Mouse (Mus musculus) C2C12 (cell line): ENCODE results near the gene Adamts1. TPM values are rescaled to one million over a fixed set of nuclear protein-coding genes. Genes with fewer than 3 reads are reported as not detected.

Experiments used
- H3K27me3 ChIP-seq: one replicate; pipeline ENCODE4 v1.6.1; 2011; ENCODE audit not compliant: control insufficient read depth, insufficient read depth, insufficient read length
- H3K36me3 ChIP-seq: one replicate; pipeline ENCODE4 v1.6.1; 2011; ENCODE audit not compliant: control insufficient read depth, insufficient read depth
- H3K4me3 ChIP-seq: one replicate; pipeline ENCODE4 v1.5.1; 2011; ENCODE audit warnings: mild to moderate bottlenecking, control low read depth; ENCODE audit not compliant: poor library complexity, insufficient read depth, severe bottlenecking
- H3K79me2 ChIP-seq: one replicate; pipeline ENCODE4 v1.6.1; 2011; ENCODE audit not compliant: control insufficient read depth, insufficient read depth
- H3K79me3 ChIP-seq: one replicate; pipeline ENCODE4 v1.6.1; 2011; ENCODE audit warnings: low read depth, control low read depth
- H3ac ChIP-seq: one replicate; pipeline ENCODE3; 2011; ENCODE audit warnings: low read depth; ENCODE audit not compliant: control insufficient read depth, insufficient read length
- CEBPB ChIP-seq: IDR thresholded peaks from one replicate; pipeline ENCODE4 v1.6.1; 2011; ENCODE audit warnings: low read depth, mild to moderate bottlenecking, control low read depth, moderate library complexity
- CTCF ChIP-seq: IDR thresholded peaks from one replicate; pipeline ENCODE4 v1.5.1; 2011; ENCODE audit not compliant: control insufficient read depth, insufficient read depth, insufficient read length
- FOSL1 ChIP-seq: IDR thresholded peaks from one replicate; pipeline ENCODE4 v1.8.0; 2011; ENCODE audit warnings: mild to moderate bottlenecking, low read length; ENCODE audit not compliant: poor library complexity, insufficient read depth, severe bottlenecking
- MAX ChIP-seq: IDR thresholded peaks from one replicate; pipeline ENCODE4 v1.6.1; 2011; ENCODE audit warnings: mild to moderate bottlenecking, control low read depth
- MYOD1 ChIP-seq: IDR thresholded peaks from one replicate; pipeline ENCODE4 v1.6.1; 2011; ENCODE audit warnings: low read depth; ENCODE audit not compliant: control insufficient read depth, insufficient read length
- MYOG ChIP-seq: IDR thresholded peaks from one replicate; pipeline ENCODE4 v1.6.1; 2011; ENCODE audit not compliant: control insufficient read depth, insufficient read length; ENCODE audit errors: extremely low read depth
- USF1 ChIP-seq: IDR thresholded peaks from one replicate; pipeline ENCODE4 v1.6.1; 2011; ENCODE audit warnings: low read depth, mild to moderate bottlenecking, control low read depth, moderate library complexity
- long read RNA-seq, 2 experiments: library from polyadenylated mRNA; unstranded; transcript quantifications; one replicate each; pipeline ENCODE4 v2.0.0; 2019 to 2020
- polyA plus RNA-seq: library from polyadenylated mRNA; unstranded; fragments of >200 nt; fragmentation: generic; extraction: Trizol; gene quantifications from one replicate; pipeline ENCODE4 v1.2.1, GENCODE M21; 2012; ENCODE audit warnings: missing spikeins

Adamts1 gene
- polyA plus RNA-seq, result 1.8 TPM
- long read RNA-seq, experiment 1, full-length matches to known transcripts, result 8 of 10 reads
- long read RNA-seq, experiment 1, partial matches to known transcripts, result 1 of 10 reads
- long read RNA-seq, experiment 1, other reads (novel, unspliced or antisense), result 1 of 10 reads
- long read RNA-seq, experiment 2, full-length matches to known transcripts, result 157 of 163 reads
- long read RNA-seq, experiment 2, partial matches to known transcripts, result 3 of 163 reads
- long read RNA-seq, experiment 2, other reads (novel, unspliced or antisense), result 3 of 163 reads

- no peaks in the 10 kb centered on the region for H3K79me3 ChIP-seq
- no peak for TF ChIP-seq MYOD1
- TF ChIP-seq MYOG, result no peak
- no peak for TF ChIP-seq CTCF
- no peak for TF ChIP-seq FOSL1
- TF ChIP-seq MAX, result peak; percentile 20
- TF ChIP-seq USF1, result no peak
- TF ChIP-seq CEBPB, result no peak
Observed at GRCm38 (mm10) chr16:85802954-85803353, at the start of gene Adamts1. Gene Adamts1 (minus strand): TSS chr16:85803113.

GRCm38 (mm10) chr16:85827066-85827465 lies 24.2 kb upstream of the Adamts1 start:
- TF ChIP-seq FOSL1, result no peak
- TF ChIP-seq USF1, result no peak
- TF ChIP-seq MAX, result no peak
- TF ChIP-seq MYOG, result no peak
- TF ChIP-seq MYOD1, result no peak
- no peak for TF ChIP-seq CEBPB
- TF ChIP-seq CTCF, result no peak

More at GRCm38 (mm10) chr16:85802954-85803353, at the start of gene Adamts1:
- H3ac ChIP-seq, result peak within 1 kb of the TSS; percentile 81
- peaks cover 14% of the 10 kb centered on the region for H3K36me3 ChIP-seq
- peak within 1 kb of the TSS; percentile 45 for H3K4me3 ChIP-seq
- H3K27me3 ChIP-seq, result no peaks in the 10 kb centered on the region
- peaks cover 21% of the 10 kb centered on the region for H3K79me2 ChIP-seq

GRCm38 (mm10) chr16:85822330-85822916 lies 19.5 kb upstream of the Adamts1 start:
- Histone ChIP-seq H3K27me3 (no peaks in the 10 kb centered on the region), H3ac (no peak overlapping the region), H3K79me2 (no peaks in the 10 kb centered on the region), H3K36me3 (no peaks in the 10 kb centered on the region), H3K4me3 (no peak overlapping the region), H3K79me3 (no peaks in the 10 kb centered on the region)
- TF ChIP-seq MYOD1, result no peak
- no peak for TF ChIP-seq CTCF
- TF ChIP-seq FOSL1, result no peak

More at GRCm38 (mm10) chr16:85827066-85827465, 24.2 kb upstream of the Adamts1 start:
- no peaks in the 10 kb centered on the region for H3K27me3 ChIP-seq
- no peak overlapping the region for H3K4me3 ChIP-seq
- H3K79me3 ChIP-seq, result no peaks in the 10 kb centered on the region
- no peaks in the 10 kb centered on the region for H3K36me3 ChIP-seq
- no peak overlapping the region for H3ac ChIP-seq
- H3K79me2 ChIP-seq, result no peaks in the 10 kb centered on the region

- no peak overlapping the region for H3ac ChIP-seq
- H3K79me2 ChIP-seq, result no peaks in the 10 kb centered on the region
- no peaks in the 10 kb centered on the region for H3K27me3 ChIP-seq
- H3K4me3 ChIP-seq, result no peak overlapping the region
- no peaks in the 10 kb centered on the region for H3K36me3 ChIP-seq
- no peak for TF ChIP-seq CTCF
- no peak for TF ChIP-seq CEBPB
- TF ChIP-seq FOSL1, result no peak
- TF ChIP-seq MYOD1, result no peak
- H3K79me3 ChIP-seq, result no peaks in the 10 kb centered on the region
Observed at GRCm38 (mm10) chr16:85819808-85820458, 17.0 kb upstream of the Adamts1 start.

GRCm38 (mm10) chr16:85814116-85814515 lies 11.2 kb upstream of the Adamts1 start:
- no peaks in the 10 kb centered on the region for H3K79me2 ChIP-seq
- no peaks in the 10 kb centered on the region for H3K79me3 ChIP-seq
- no peak for TF ChIP-seq MYOD1
- TF ChIP-seq USF1, result no peak
- no peak for TF ChIP-seq FOSL1
- no peaks in the 10 kb centered on the region for H3K27me3 ChIP-seq
- no peaks in the 10 kb centered on the region for H3K36me3 ChIP-seq
- H3ac ChIP-seq, result no peak overlapping the region
- H3K4me3 ChIP-seq, result no peak overlapping the region

- Histone ChIP-seq H3K4me3 (no peak overlapping the region), H3K79me3 (no peaks in the 10 kb centered on the region), H3K79me2 (peaks cover 3% of the 10 kb centered on the region), H3K36me3 (no peaks in the 10 kb centered on the region), H3ac (no peak overlapping the region), H3K27me3 (no peaks in the 10 kb centered on the region)
- no peak for TF ChIP-seq MAX
- no peak for TF ChIP-seq CEBPB
- TF ChIP-seq USF1, result no peak
- no peak for TF ChIP-seq FOSL1
- no peak for TF ChIP-seq MYOD1
- no peak for TF ChIP-seq MYOG
- TF ChIP-seq CTCF, result no peak
Observed at GRCm38 (mm10) chr16:85807626-85808025, 4.7 kb upstream of the Adamts1 start.
